Mouse (Mus musculus) C2C12 (cell line): ENCODE results near the gene Hikeshi.

Experiments
- CTCF ChIP-seq: IDR thresholded peaks from one replicate; pipeline ENCODE4 v1.5.1; 2011; ENCODE audit not compliant: control insufficient read depth, insufficient read depth, insufficient read length
- MAX ChIP-seq: IDR thresholded peaks from one replicate; pipeline ENCODE4 v1.6.1; 2011; ENCODE audit warnings: mild to moderate bottlenecking, control low read depth
- MYOG ChIP-seq: IDR thresholded peaks from one replicate; pipeline ENCODE4 v1.6.1; 2011; ENCODE audit not compliant: control insufficient read depth, insufficient read length; ENCODE audit errors: extremely low read depth
- USF1 ChIP-seq: IDR thresholded peaks from one replicate; pipeline ENCODE4 v1.6.1; 2011; ENCODE audit warnings: low read depth, mild to moderate bottlenecking, control low read depth, moderate library complexity

DNA sequence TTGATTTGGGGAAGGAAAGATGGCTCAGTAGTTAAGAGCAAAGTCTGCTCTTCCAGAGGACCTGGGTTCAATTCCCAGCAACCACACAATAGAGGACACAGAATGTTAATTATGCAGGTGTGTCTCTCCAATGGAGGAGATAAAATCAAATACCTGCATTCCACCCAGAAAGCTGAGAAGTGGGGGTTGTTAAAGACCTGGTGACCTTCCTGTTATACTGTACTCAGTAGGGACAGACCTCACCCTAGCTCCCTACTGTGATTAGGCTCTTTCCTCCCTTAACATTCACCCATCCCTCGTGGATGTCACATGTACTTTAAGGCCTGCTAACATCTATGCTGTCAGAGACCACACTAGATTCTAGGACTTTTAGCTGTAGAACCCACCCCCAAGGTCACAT is 34.6 kb upstream of the Hikeshi start:
- no peak for TF ChIP-seq CTCF
- TF ChIP-seq USF1: no peak
- no peak for TF ChIP-seq MYOG
- TF ChIP-seq MAX: no peak
